Mouse (Mus musculus): Measurements from ENCODE around the gene Prdm2.

DNA sequence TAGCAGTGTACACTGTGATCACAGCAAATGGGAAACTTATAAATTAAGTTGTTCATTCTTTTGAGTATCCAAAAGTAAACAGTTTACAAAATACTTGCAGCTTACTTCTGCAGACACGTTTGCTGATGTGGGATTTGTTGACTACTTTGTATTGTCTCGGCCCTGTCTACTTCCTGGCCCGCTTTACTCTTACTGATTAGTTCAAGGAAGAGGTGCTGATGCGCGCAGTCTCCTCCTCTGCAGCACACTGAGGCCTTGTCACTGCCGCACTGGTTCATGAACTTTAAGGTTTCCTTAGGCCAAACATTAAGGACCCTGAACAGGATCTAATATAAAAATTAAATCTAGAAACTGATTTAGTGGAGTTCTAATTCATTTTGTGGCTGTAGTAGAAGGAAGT is 58.2 kb downstream of the Prdm2 start:
- TF ChIP-seq POLR2A (IDR thresholded peaks at IDR 0.05; ENCODE audit: control insufficient read depth in 1 of 2, insufficient read depth in 1 of 2, low read depth in 1 of 2, low read length in 2 of 2, poor library complexity in 1 of 2) (no peak), RCOR1 (IDR thresholded peaks at IDR 0.05; ENCODE audit: low read depth, low read length) (no peak), EP300 (IDR thresholded peaks at IDR 0.05; ENCODE audit: low read depth in 1 of 2, low read length in 2 of 2) (no peak), GATA1 (IDR thresholded peaks at IDR 0.05; ENCODE audit: low read depth, low read length) (no peak), RAD21 (IDR thresholded peaks at IDR 0.05; ENCODE audit: low read depth, low read length) (no peak), CTCF (IDR thresholded peaks at IDR 0.05 in 2 of 3, conservative IDR thresholded peaks at IDR 0.05 in 1 of 3; ENCODE audit: control insufficient read depth in 1 of 3, insufficient read depth in 1 of 3, low read depth in 2 of 3, low read length in 3 of 3, poor library complexity in 1 of 3, severe bottlenecking in 1 of 3) (no peak), MAFK (IDR thresholded peaks at IDR 0.05; ENCODE audit: borderline replicate concordance, low read depth, low read length) (no peak), USF2 (IDR thresholded peaks at IDR 0.05; ENCODE audit: borderline replicate concordance in 1 of 2, insufficient read depth in 1 of 2, low read depth in 1 of 2, low read length in 2 of 2) (no peak), MEF2A (IDR thresholded peaks at IDR 0.05; ENCODE audit: extremely low read depth, insufficient replicate concordance, low read depth, low read length, poor library complexity, severe bottlenecking) (no peak), ETS1 (IDR thresholded peaks at IDR 0.05; ENCODE audit: low read depth, low read length) (no peak), NELFE (IDR thresholded peaks at IDR 0.05; ENCODE audit: low read depth, low read length) (no peak), MYC (IDR thresholded peaks at IDR 0.05; ENCODE audit: low read depth, low read length) (no peak), MAX (IDR thresholded peaks at IDR 0.05; ENCODE audit: low read length) (no peak), POLR2AphosphoS2 (IDR thresholded peaks at IDR 0.05; ENCODE audit: low read length) (no peak)

Data from MEL (cell line).